Mouse (Mus musculus) heart, embryonic 15.5 days (tissue): ENCODE data around the gene Serpinb1c. TPM values are rescaled to one million over a fixed set of nuclear protein-coding genes. Genes with fewer than 3 reads are reported as not detected.
A peak's percentile ranks its signal among the peaks of the same experiment; 100 is the strongest.
"Not testable (repeated sequence)": the region's sequence is repeated elsewhere in the genome, so short reads cannot be mapped to it uniquely, and the experiment has no call there.

Source experiments
- ATAC-seq: fragments of 200-750 bp; cut with Nextera tagmentation; replicated peaks from 2 replicates; pipeline ENCODE4 v1.8.0; 2017; ENCODE audit warnings: low read depth, moderate TSS enrichment; ENCODE audit not compliant: insufficient number of reproducible peaks, insufficient read depth, low FRiP score
- H3K27ac ChIP-seq: fragments of 300-500 bp; sonication (generic); 2 replicates; pipeline ENCODE4 v1.5.1; 2015; ENCODE audit warnings: mild to moderate bottlenecking, inconsistent platforms
- H3K27me3 ChIP-seq: fragments of 300-500 bp; sonication (generic); 2 replicates; pipeline ENCODE4 v1.6.1; 2015; ENCODE audit warnings: inconsistent platforms
- H3K36me3 ChIP-seq: fragments of 300-500 bp; sonication (generic); 2 replicates; pipeline ENCODE4 v1.6.1; 2015; ENCODE audit warnings: mild to moderate bottlenecking, inconsistent platforms
- H3K4me1 ChIP-seq: fragments of 300-500 bp; sonication (generic); replicated peaks from 2 replicates; pipeline ENCODE4 v1.6.1; 2015; ENCODE audit warnings: inconsistent platforms
- H3K4me2 ChIP-seq: fragments of 300-500 bp; sonication (generic); 2 replicates; pipeline ENCODE4 v1.6.1; 2015; ENCODE audit warnings: inconsistent platforms, mild to moderate bottlenecking, moderate library complexity
- H3K4me3 ChIP-seq: fragments of 300-500 bp; sonication (generic); 2 replicates; pipeline ENCODE4 v1.5.1; 2015; ENCODE audit warnings: mild to moderate bottlenecking, inconsistent platforms
- H3K9ac ChIP-seq: fragments of 300-500 bp; sonication (generic); 2 replicates; pipeline ENCODE4 v1.6.1; 2015; ENCODE audit warnings: mild to moderate bottlenecking, inconsistent platforms
- H3K9me3 ChIP-seq: fragments of 300-500 bp; sonication (generic); replicated peaks from 2 replicates; pipeline ENCODE4 v1.6.1; 2016; ENCODE audit warnings: inconsistent platforms
- WGBS: fragments of 180-500 bp; shearing (Covaris S2); methylation state at CpG from one replicate; pipeline ENCODE4 v1.1.7; 2015; ENCODE audit warnings: mixed read lengths; 5-methylcytosine and 5-hydroxymethylcytosine counted together
- polyA plus RNA-seq: library from polyadenylated mRNA; unstranded; fragments of >200 nt; fragmentation: Nextera tagmentation; extraction: Ambion mirVana; gene quantifications from 2 replicates; pipeline ENCODE4 v1.2.1, GENCODE M21; 2015

Serpinb1c gene
- polyA plus RNA-seq, 1 experiment from 2014 or later, result 0.15 TPM

- not testable (repeated sequence) for H3K36me3 ChIP-seq, H3K4me1 ChIP-seq, ATAC-seq, H3K4me3 ChIP-seq, H3K9ac ChIP-seq, H3K27ac ChIP-seq, H3K9me3 ChIP-seq, H3K4me2 ChIP-seq, H3K27me3 ChIP-seq
- 76% methylated on average over 3 of the region's 3 CpGs for WGBS
Observed at GRCm38 (mm10) chr13:32864529-32864928, 33.5 kb downstream of the Serpinb1c start.

DNA sequence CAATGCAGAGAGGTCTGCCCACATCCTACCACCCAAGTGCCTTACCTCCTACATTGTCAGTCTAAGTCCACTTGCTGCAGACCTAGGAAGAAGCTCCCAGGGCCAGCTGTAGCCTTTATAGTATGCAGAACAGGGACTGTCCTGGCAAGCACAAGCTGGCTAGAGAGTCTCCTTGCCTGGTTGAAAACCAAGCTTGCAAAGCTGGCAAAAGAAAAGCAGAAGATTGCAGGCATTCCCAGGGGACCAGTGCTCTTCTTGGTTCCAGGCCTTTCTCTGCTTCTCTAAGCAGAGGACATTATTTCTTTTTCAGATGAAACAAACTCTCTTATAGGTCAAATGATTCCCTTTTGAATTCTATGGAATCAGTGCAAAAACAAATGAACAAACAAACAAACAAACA is 34.6 kb downstream of the Serpinb1c start:
- H3K27me3 ChIP-seq, result no peaks in the 10 kb centered on the region
- ATAC-seq, result no peak
- H3K4me2 ChIP-seq, result no peak overlapping the region
- H3K4me1 ChIP-seq, result 0 out of 2 replicates have a peak, but pooled peaks cover 2% of the 10 kb centered on the region
- H3K36me3 ChIP-seq, result no peaks in the 10 kb centered on the region
- H3K4me3 ChIP-seq, result no peak overlapping the region
- no peak overlapping the region for H3K9ac ChIP-seq
- H3K9me3 ChIP-seq, result no peaks in the 10 kb centered on the region
- no peak overlapping the region for H3K27ac ChIP-seq

DNA sequence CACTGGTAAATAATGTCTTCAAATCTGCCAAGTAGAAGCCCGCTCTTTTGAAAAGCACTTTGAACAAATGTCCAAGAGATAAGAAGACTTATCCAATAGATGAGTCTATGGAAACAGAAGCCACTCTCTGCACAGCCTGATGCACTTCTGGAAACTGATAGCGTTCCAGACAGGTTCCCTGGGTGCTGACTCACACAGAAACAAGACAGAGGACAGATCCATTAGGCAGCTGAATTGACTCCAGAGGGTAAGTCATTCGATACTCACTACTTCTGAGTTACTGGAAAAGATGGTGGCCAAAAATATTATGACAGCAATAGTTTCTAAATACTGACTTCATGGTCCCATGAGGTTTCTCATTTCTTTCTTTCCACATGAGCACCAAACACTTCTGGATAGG is 37.2 kb downstream of the Serpinb1c start:
- WGBS, result 34% methylated on average over 3 of the region's 3 CpGs

DNA sequence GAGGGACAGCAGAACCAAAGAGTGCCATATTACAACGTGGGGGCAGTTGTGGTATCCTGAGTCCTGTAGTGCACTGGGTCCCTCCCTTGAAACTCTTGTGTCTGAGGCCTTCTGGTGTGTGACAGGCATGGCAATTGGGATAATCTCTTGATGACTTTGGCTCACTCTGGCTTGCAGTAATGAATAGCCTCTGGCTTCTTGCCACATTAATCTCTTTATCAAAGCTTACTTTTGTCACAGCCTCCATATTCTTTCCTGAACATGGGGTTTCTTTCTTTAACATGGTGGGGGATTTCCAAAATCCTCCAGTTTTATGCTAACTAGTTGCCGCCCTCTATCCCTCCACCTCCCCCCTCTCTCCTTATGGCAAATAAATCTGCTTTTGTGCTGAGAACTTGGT is 44.9 kb downstream of the Serpinb1c start:
- Histone ChIP-seq H3K36me3 (no peaks in the 10 kb centered on the region), H3K9ac (no peak overlapping the region), H3K4me3 (no peak overlapping the region), H3K27me3 (no peaks in the 10 kb centered on the region), H3K9me3 (no peaks in the 10 kb centered on the region), H3K27ac (no peak overlapping the region), H3K4me2 (no peak overlapping the region), H3K4me1 (peaks cover 19% of the 10 kb centered on the region)
- no peak for ATAC-seq
- WGBS, result 65% methylated on average over 2 of the region's 2 CpGs

More for the DNA sequence above, 37.2 kb downstream of the Serpinb1c start:
- Histone ChIP-seq H3K4me2 (no peak overlapping the region), H3K27me3 (no peaks in the 10 kb centered on the region), H3K9me3 (no peaks in the 10 kb centered on the region), H3K9ac (no peak overlapping the region), H3K4me1 (0 out of 2 replicates have a peak, but pooled peaks cover 2% of the 10 kb centered on the region), H3K4me3 (no peak overlapping the region), H3K27ac (no peak overlapping the region), H3K36me3 (no peaks in the 10 kb centered on the region)
- no peak for ATAC-seq

GRCm38 (mm10) chr13:32852539-32852938 is 45.5 kb downstream of the Serpinb1c start:
- 85% methylated on average over 4 of the region's 4 CpGs for WGBS
- no peak overlapping the region for H3K9ac ChIP-seq
- H3K27ac ChIP-seq, result no peak overlapping the region
- H3K4me2 ChIP-seq, result no peak overlapping the region
- no peak overlapping the region for H3K4me3 ChIP-seq
- no peak for ATAC-seq
- H3K9me3 ChIP-seq, result no peaks in the 10 kb centered on the region
- H3K36me3 ChIP-seq, result no peaks in the 10 kb centered on the region
- no peaks in the 10 kb centered on the region for H3K27me3 ChIP-seq
- H3K4me1 ChIP-seq, result peaks cover 19% of the 10 kb centered on the region

DNA sequence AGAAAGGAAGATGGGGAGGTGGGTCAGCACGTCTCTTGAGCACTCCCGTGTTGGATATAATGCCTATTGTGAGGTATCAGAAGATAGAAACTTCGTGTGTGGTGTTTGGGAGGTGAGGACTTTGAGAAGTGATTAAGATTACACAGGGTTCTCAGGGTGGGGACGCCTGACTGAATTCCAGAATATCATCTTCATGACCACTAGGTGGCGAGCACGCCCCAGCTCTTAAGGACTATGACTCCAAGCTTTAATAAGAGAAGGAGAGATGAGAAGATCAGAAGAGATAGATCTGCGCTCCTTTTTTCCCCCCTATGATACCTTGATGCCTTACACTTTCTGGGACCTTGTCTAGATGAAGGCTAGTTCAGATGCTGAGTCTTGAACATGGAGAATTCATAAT is 46.0 kb downstream of the Serpinb1c start:
- peaks cover 19% of the 10 kb centered on the region for H3K4me1 ChIP-seq
- 6% methylated on average over 7 of the region's 7 CpGs for WGBS
- H3K4me3 ChIP-seq, result no peak overlapping the region
- H3K4me2 ChIP-seq, result no peak overlapping the region
- H3K27ac ChIP-seq, result no peak overlapping the region
- no peaks in the 10 kb centered on the region for H3K36me3 ChIP-seq
- no peak for ATAC-seq
- no peaks in the 10 kb centered on the region for H3K9me3 ChIP-seq
- H3K27me3 ChIP-seq, result no peaks in the 10 kb centered on the region
- no peak overlapping the region for H3K9ac ChIP-seq

DNA sequence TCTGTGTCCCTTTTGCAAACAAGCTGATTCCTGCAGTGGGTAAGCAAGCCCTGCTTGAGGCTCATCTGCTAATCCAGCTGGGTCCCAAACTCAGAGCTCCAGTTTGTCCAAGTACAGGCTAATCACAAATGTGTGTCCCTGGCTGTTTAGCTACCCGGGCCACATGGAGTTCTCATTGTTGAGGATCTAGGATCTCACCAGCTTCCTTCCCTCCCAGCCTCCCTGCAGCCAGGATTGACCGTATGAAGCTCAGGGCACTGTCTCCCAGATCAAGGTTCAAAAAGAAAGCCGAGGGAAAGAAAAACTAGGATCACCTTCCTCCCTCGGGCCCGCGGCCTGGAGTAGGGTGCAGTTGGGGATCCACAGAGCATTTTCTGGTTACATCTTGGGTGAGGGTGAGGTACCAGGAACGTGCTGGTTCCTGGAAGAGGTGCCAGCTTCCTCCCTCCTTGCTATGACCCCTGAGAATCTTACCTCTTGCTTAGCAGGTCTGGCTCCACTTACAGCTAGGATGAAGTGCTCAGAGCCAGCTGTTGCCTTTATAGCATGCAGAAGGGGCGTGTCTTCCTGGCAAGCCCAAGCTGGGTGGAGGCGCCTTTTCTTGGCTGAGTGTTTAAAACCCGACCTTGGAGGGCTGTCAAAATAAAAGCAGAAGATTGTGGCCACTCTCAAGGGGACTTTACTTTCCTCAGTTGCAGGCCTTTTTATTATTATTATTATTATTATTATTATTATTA is 47.2 kb downstream of the Serpinb1c start, which contains the start of gene Serpinb1a:
TSS of gene Serpinb1a (minus strand) at position 518 of the 737 bp plus-strand sequence.
- 49% methylated on average over 10 of the region's 10 CpGs for WGBS
- no peaks in the 10 kb centered on the region for H3K27me3 ChIP-seq
- 0 out of 2 replicates have a peak within 1 kb of the TSS, but pooled peaks have one; percentile 12 for H3K4me3 ChIP-seq
- no peak within 1 kb of the TSS for H3K27ac ChIP-seq
- peaks cover 19% of the 10 kb centered on the region for H3K4me1 ChIP-seq
- peak within 1 kb of the TSS; percentile 32 for H3K4me2 ChIP-seq
- no peak within 1 kb of the TSS for H3K9ac ChIP-seq
- H3K9me3 ChIP-seq, result no peaks in the 10 kb centered on the region
- no peaks in the 10 kb centered on the region for H3K36me3 ChIP-seq
- ATAC-seq, result peak; percentile 55; the same call in 1 of the 2 replicates

DNA sequence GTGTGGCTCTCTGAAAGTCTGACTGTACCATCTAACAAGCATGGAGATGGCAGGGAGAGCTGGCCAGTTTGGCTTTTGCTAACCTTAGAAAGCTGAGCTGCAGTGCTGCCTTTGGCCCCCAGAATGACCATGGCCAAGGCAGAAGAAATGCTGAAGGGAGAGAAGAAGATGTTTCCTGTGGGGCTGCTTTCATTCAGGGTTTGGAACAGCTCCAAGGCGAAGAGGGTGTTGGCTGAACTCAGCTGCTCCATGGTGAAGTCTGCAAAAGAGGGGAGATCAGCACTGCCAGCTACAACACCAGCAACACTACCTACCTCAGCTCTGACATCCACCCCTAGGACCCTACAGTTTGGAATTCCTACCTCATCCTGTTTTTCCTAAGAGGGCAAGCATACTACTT is 47.9 kb downstream of the Serpinb1c start:
- Histone ChIP-seq H3K4me2 (0 out of 2 replicates have a peak overlapping the region, but pooled peaks have one; percentile 12), H3K4me1 (peaks cover 19% of the 10 kb centered on the region), H3K27ac (no peak overlapping the region), H3K9me3 (no peaks in the 10 kb centered on the region), H3K27me3 (no peaks in the 10 kb centered on the region), H3K36me3 (no peaks in the 10 kb centered on the region), H3K4me3 (no peak overlapping the region), H3K9ac (no peak overlapping the region)
- WGBS, result 42% methylated on average over 1 of the region's 1 CpGs
- ATAC-seq, result no peak

DNA sequence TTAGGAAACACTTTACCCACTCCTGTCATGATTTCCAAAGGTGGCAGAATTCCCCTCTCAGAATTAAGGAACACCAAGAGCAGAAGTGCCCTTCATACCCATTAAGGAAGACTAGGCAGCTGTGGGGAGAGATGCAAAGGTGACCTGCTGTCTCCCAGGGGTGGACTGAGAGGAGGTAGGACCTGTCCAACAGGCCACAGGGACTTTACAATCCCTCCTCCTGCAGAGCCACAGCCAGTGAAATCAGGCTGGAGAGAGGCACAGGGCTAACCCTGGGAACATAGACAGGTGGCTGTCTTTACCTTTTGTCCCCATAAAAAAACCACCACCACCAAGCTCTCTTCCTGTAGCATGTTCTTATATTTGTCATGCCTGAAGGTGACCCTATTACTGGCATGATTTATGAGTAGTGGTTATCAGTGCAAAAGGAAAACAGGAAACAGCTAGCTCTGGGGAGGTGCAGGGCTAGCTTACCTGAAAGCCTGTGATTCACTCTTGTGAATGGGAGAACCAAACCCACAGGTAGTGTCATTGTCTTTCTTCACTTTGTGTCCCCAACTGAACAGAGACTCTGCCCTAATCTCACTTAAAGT is 48.4 kb downstream of the Serpinb1c start:
- Histone ChIP-seq H3K4me2 (0 out of 2 replicates have a peak overlapping the region, but pooled peaks have one; percentile 12), H3K9ac (no peak overlapping the region), H3K4me1 (peaks cover 19% of the 10 kb centered on the region), H3K27me3 (no peaks in the 10 kb centered on the region), H3K9me3 (no peaks in the 10 kb centered on the region), H3K36me3 (no peaks in the 10 kb centered on the region), H3K4me3 (no peak overlapping the region), H3K27ac (no peak overlapping the region)
- no peak for ATAC-seq

GRCm38 (mm10) chr13:32849092-32849491 is 48.9 kb downstream of the Serpinb1c start:
- WGBS, result 52% methylated on average over 4 of the region's 4 CpGs
- Histone ChIP-seq H3K36me3 (no peaks in the 10 kb centered on the region), H3K9ac (no peak overlapping the region), H3K4me3 (no peak overlapping the region), H3K9me3 (no peaks in the 10 kb centered on the region), H3K27me3 (no peaks in the 10 kb centered on the region), H3K27ac (no peak overlapping the region), H3K4me1 (peaks cover 19% of the 10 kb centered on the region), H3K4me2 (no peak overlapping the region)
- ATAC-seq, result no peak

GRCm38 (mm10) chr13:32846221-32846620 is 51.8 kb downstream of the Serpinb1c start:
- H3K9me3 ChIP-seq, result no peaks in the 10 kb centered on the region
- H3K27me3 ChIP-seq, result no peaks in the 10 kb centered on the region
- no peaks in the 10 kb centered on the region for H3K36me3 ChIP-seq
- peaks cover 19% of the 10 kb centered on the region for H3K4me1 ChIP-seq
- H3K4me3 ChIP-seq, result no peak overlapping the region
- ATAC-seq, result no peak
- no peak overlapping the region for H3K27ac ChIP-seq
- no peak overlapping the region for H3K9ac ChIP-seq
- H3K4me2 ChIP-seq, result no peak overlapping the region

DNA sequence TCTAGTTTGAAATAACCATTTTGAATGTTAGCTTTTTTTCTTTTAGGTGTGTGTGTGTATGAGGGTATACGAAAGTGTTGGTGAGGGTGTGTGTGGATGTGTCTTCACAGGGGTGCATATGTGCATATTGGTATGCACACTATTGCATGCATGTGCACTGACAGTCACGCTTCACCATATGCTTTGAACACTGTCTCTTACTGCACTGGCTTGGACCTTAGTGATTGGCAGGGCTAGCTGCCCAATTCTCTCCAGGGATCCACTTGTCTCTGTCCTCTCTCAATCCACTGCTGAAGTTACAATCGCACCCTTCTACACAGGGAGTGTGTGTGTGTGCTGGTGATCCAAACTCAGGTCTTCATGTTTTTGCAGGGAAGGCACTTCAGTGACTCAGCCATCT is 56.7 kb downstream of the Serpinb1c start:
- WGBS, result 85% methylated on average over 3 of the region's 3 CpGs
- ATAC-seq, result no peak

More for the DNA sequence above, 56.7 kb downstream of the Serpinb1c start:
- H3K27me3 ChIP-seq, result no peaks in the 10 kb centered on the region
- H3K9ac ChIP-seq, result no peak overlapping the region
- no peaks in the 10 kb centered on the region for H3K4me1 ChIP-seq
- no peak overlapping the region for H3K27ac ChIP-seq
- no peak overlapping the region for H3K4me3 ChIP-seq
- no peaks in the 10 kb centered on the region for H3K36me3 ChIP-seq
- H3K9me3 ChIP-seq, result no peaks in the 10 kb centered on the region
- H3K4me2 ChIP-seq, result no peak overlapping the region
